25 mouse cellular contexts compared by ENCODE assay signal in genomic region chr6:115943498-115944427, GRCm38 (mm10). TPM values are rescaled to one million over a fixed set of nuclear protein-coding genes. Genes with fewer than 3 reads are reported as not detected.
DNase-seq lines count a peak whose midpoint lies in the region; ATAC-seq and TF ChIP-seq lines count a peak whose summit lies in the region.
"Had no signal": no experiment of that assay in that cellular context is flagged by ENCODE, and none has a peak within 500 bp of the region (broad histone marks: within the 10 kb centered on the region; RNA-seq: fewer than 3 reads in every experiment).

No protein-coding gene starts in this region.

- no peak overlapping the region for H3ac ChIP-seq in myocyte (ENCODE audit: control insufficient read depth, insufficient read length)

- no peak overlapping the region for H3K4me3 ChIP-seq in gastrocnemius, adult 2 months
- peak overlapping the region; percentile 20 for H3K4me3 ChIP-seq in megakaryocyte, embryonic 14.5 days (replicated peaks)
- no peak overlapping the region for H3K4me3 ChIP-seq in embryonic fibroblast, embryonic 13.5 days (ENCODE audit: insufficient read depth, low read length)
- no peak overlapping the region for H3K4me3 ChIP-seq in myocyte
- H3K4me3 ChIP-seq: embryonic facial prominence, embryonic 12.5 days; forebrain, embryonic 12.5 days; layer of hippocampus, adult 2 months; midbrain, embryonic 12.5 days had no signal

- H3K4me1 ChIP-seq in megakaryocyte, embryonic 14.5 days = peaks cover 77% of the 10 kb centered on the region
- peaks cover 10% of the 10 kb centered on the region for H3K4me1 ChIP-seq in embryonic fibroblast, embryonic 13.5 days (ENCODE audit: control insufficient read depth, insufficient read depth, low read length)

- no peak for ATAC-seq in megakaryocyte, adult 5-6 weeks (ENCODE audit: poor library complexity, severe bottlenecking)
- ATAC-seq: inflammation-experienced regulatory T-cells, adult 6 months had no signal

- H3K27ac ChIP-seq in gastrocnemius, adult 2 months = 0 out of 2 replicates have a peak overlapping the region, but pooled peaks have one; percentile 3
- peak overlapping the region; percentile 41; the same call in 1 of the 2 replicates for H3K27ac ChIP-seq in embryonic fibroblast, embryonic 13.5 days (ENCODE audit: insufficient read depth, low read length)
- H3K27ac ChIP-seq: embryonic facial prominence, embryonic 12.5 days; forebrain, embryonic 12.5 days; layer of hippocampus, adult 2 months; midbrain, embryonic 12.5 days had no signal

- H3K4me2 ChIP-seq in myocyte (ENCODE audit: low read depth) = peak overlapping the region; percentile 44
- H3K4me2 ChIP-seq: embryonic facial prominence, embryonic 12.5 days; forebrain, embryonic 12.5 days; midbrain, embryonic 12.5 days had no signal

- no peak for TF ChIP-seq POLR2A in embryonic fibroblast, embryonic 13.5 days (IDR thresholded peaks at IDR 0.05; ENCODE audit: low read depth, low read length)
- TF ChIP-seq POLR2A in myocyte (IDR thresholded peaks at IDR 0.05; ENCODE audit: insufficient read length, low read depth) = no peak

- DNase-seq in gastrocnemius, adult 2 months = no peak
- no peak for DNase-seq in gastrocnemius, adult 18-20 months (ENCODE audit: low spot score)
- DNase-seq in thymus, postnatal 4 days = no peak
- DNase-seq in layer of hippocampus, postnatal 25 days (ENCODE audit: extremely low spot score in 1 of 2, low spot score in 1 of 2) = no peak
- DNase-seq: adrenal gland, postnatal 36 days; right cerebral cortex, postnatal 14 days; thymus, postnatal 36 days had no signal

- peaks cover 44% of the 10 kb centered on the region for H3K27me3 ChIP-seq in megakaryocyte, embryonic 14.5 days (replicated peaks)
- no peaks in the 10 kb centered on the region for H3K27me3 ChIP-seq in myocyte (ENCODE audit: control insufficient read depth, insufficient read depth, insufficient read length)
- H3K27me3 ChIP-seq: embryonic facial prominence, embryonic 12.5 days; forebrain, embryonic 12.5 days; midbrain, embryonic 12.5 days had no signal

- TF ChIP-seq CTCF in gastrocnemius, adult 2 months (IDR thresholded peaks at IDR 0.05) = no peak
- TF ChIP-seq CTCF in embryonic fibroblast, embryonic 13.5 days (IDR thresholded peaks at IDR 0.05; ENCODE audit: borderline replicate concordance, insufficient read depth, low read length) = no peak

- H3K79me2 ChIP-seq in myocyte (ENCODE audit: control insufficient read depth, insufficient read depth) = no peaks in the 10 kb centered on the region

- H3K9me3 ChIP-seq in megakaryocyte, embryonic 14.5 days = no peaks in the 10 kb centered on the region
- H3K9me3 ChIP-seq: embryonic facial prominence, embryonic 12.5 days; forebrain, embryonic 12.5 days; midbrain, embryonic 12.5 days had no signal

- intact Hi-C loops in gastrocnemius, adult 2 months (cut with DNase I) = no loop called here

- no peaks in the 10 kb centered on the region for H3K36me3 ChIP-seq in megakaryocyte, embryonic 14.5 days (replicated peaks; ENCODE audit: low read length)
- no peaks in the 10 kb centered on the region for H3K36me3 ChIP-seq in myocyte (ENCODE audit: control insufficient read depth, insufficient read depth)
- H3K36me3 ChIP-seq: embryonic facial prominence, embryonic 12.5 days; forebrain, embryonic 12.5 days; midbrain, embryonic 12.5 days had no signal

TF ChIP-seq in myocyte, 11 proteins besides CTCF, POLR2A, EP300 and RAD21:
- TF ChIP-seq TCF12 (IDR thresholded peaks at IDR 0.05; ENCODE audit: insufficient read depth, poor library complexity, severe bottlenecking) (no peak), MYOG (IDR thresholded peaks at IDR 0.05; ENCODE audit: control insufficient read depth in 1 of 3, insufficient read depth in 1 of 3, insufficient read length in 2 of 3, low read depth in 2 of 3) (no peak), MAX (IDR thresholded peaks at IDR 0.05; ENCODE audit: low read depth) (no peak), REST (IDR thresholded peaks at IDR 0.05; ENCODE audit: insufficient read depth, insufficient read length) (no peak), CEBPB (IDR thresholded peaks at IDR 0.05; ENCODE audit: insufficient read depth, poor library complexity, severe bottlenecking) (no peak), USF1 (IDR thresholded peaks at IDR 0.05; ENCODE audit: low read depth) (no peak), SRF (IDR thresholded peaks at IDR 0.05; ENCODE audit: control insufficient read depth, insufficient read length, low read depth) (no peak), E2F4 (IDR thresholded peaks at IDR 0.05; ENCODE audit: insufficient read depth) (no peak), POLR2AphosphoS2 (IDR thresholded peaks at IDR 0.05; ENCODE audit: insufficient read length, low read depth) (no peak)

RNA-seq across cellular contexts. Expression of gene H1foo, which starts 1.0 kb away (rescaled TPM):
- total RNA-seq in gastrocnemius, adult 2 months (2021) = not detected
- total RNA-seq in gastrocnemius, adult 18-20 months (2021) = not detected
- not detected in 2 replicates for polyA plus RNA-seq in megakaryocyte, embryonic 14.5 days (2012; ENCODE audit: insufficient read depth, low replicate concordance)
- not detected in 2 replicates for total RNA-seq in megakaryocyte, adult 5-6 weeks (2015)
- not detected in 2 replicates for total RNA-seq in megakaryocyte, adult 5-6 weeks (2017)
- polyA plus RNA-seq in embryonic fibroblast, embryonic 13.5 days (2011; ENCODE audit: insufficient read length, low read depth, missing spikeins) = not detected in 2 replicates
- not detected for polyA plus RNA-seq in myocyte (2012; fragmentation: generic; extraction: Trizol)
- not detected for total RNA-seq in layer of hippocampus, postnatal 25 days (2021)
- total RNA-seq: adrenal gland, postnatal 36 days; ES-E14; granulocyte monocyte progenitor cell, adult 5-6 weeks; layer of hippocampus, adult 2 months; left cerebral cortex, adult 8-10 months; neutrophil, adult 5-6 weeks had no signal
- polyA plus RNA-seq: C2C12; embryonic facial prominence, embryonic 12.5 days; forebrain, embryonic 12.5 days; hindbrain, embryonic 11.5 days; inflammation-experienced regulatory T-cells, adult 6 months; kidney, embryonic 16.5 days; limb, embryonic 14.5 days; lung, embryonic 16.5 days; midbrain, embryonic 12.5 days had no signal

RNA-seq across cellular contexts. Expression of gene Rho, which starts 12.2 kb away (rescaled TPM):
- under 1 TPM in 1 of 2 experiments, not detected in 1; 0.06 TPM for total RNA-seq in gastrocnemius, adult 2 months (2021)
- under 1 TPM in 1 of 2 experiments, not detected in 1; 0.05 TPM for total RNA-seq in gastrocnemius, adult 18-20 months (2021)
- polyA plus RNA-seq in megakaryocyte, embryonic 14.5 days (2012; ENCODE audit: insufficient read depth, low replicate concordance) = not detected in 2 replicates
- total RNA-seq in megakaryocyte, adult 5-6 weeks (2015) = 0.41 TPM in 1 of 2 replicates, not detected in the other
- total RNA-seq in megakaryocyte, adult 5-6 weeks (2017) = 0.04 TPM in 1 of 2 replicates, not detected in the other
- polyA plus RNA-seq in embryonic fibroblast, embryonic 13.5 days (2011; ENCODE audit: insufficient read length, low read depth, missing spikeins) = not detected in 2 replicates
- polyA plus RNA-seq in myocyte (2012; fragmentation: generic; extraction: Trizol) = 0.19 TPM
- total RNA-seq in layer of hippocampus, postnatal 25 days (2021) = under 1 TPM; 0.49 to 0.59 TPM
- total RNA-seq: granulocyte monocyte progenitor cell, adult 5-6 weeks had no signal
- polyA plus RNA-seq: midbrain, embryonic 12.5 days had no signal

RNA-seq across cellular contexts. Expression of gene Plxnd1, which starts 51.0 kb away (rescaled TPM):
- total RNA-seq in gastrocnemius, adult 2 months (2021) = 10 to 100 TPM; 14.7 to 26.7 TPM
- 10 to 100 TPM; 20.0 to 23.7 TPM for total RNA-seq in gastrocnemius, adult 18-20 months (2021)
- 3.8 and 14.9 TPM in 2 replicates for polyA plus RNA-seq in megakaryocyte, embryonic 14.5 days (2012; ENCODE audit: insufficient read depth, low replicate concordance)
- total RNA-seq in megakaryocyte, adult 5-6 weeks (2015) = 151 and 156 TPM in 2 replicates
- total RNA-seq in megakaryocyte, adult 5-6 weeks (2017) = 88.0 and 90.9 TPM in 2 replicates
- polyA plus RNA-seq in embryonic fibroblast, embryonic 13.5 days (2011; ENCODE audit: insufficient read length, low read depth, missing spikeins) = 28.4 and 28.8 TPM in 2 replicates
- polyA plus RNA-seq in myocyte (2012; fragmentation: generic; extraction: Trizol) = 39.4 TPM
- total RNA-seq in layer of hippocampus, postnatal 25 days (2021) = 10 to 100 TPM; 17.8 to 24.5 TPM
